Comparison of ENCODE assay signal across 10 mouse cellular contexts in the genomic region with DNA sequence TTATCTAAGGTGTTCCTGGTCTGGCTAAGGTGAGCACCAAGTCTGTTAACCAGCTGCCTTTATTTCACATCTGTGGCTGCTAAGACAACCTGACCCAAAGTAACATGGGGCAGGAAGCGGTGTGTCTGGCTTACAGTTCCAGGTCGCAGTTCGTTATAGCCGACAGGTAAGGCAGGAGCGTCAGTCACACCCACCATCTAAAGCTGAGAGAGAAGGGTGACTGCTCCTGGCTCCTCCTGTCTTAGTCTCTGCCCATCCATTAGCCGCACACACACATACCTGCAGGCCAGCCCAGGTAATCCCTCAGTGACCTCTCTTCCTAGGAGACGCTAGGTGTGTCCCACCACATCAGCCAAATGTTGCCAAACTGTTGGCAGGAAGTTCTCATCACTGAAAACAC. TPM values are rescaled to one million over a fixed set of nuclear protein-coding genes. Genes with fewer than 3 reads are reported as not detected.
"Had no signal": no experiment of that assay in that cellular context is flagged by ENCODE, and none has a peak within 500 bp of the region (broad histone marks: within the 10 kb centered on the region; RNA-seq: fewer than 3 reads in every experiment).

No protein-coding gene starts in this region.

- DNase-seq: liver, embryonic 13.5 days had no signal

- H3K36me3 ChIP-seq: limb, embryonic 12.5 days; limb, embryonic 15.5 days; midbrain, embryonic 10.5 days had no signal

- H3K4me2 ChIP-seq: limb, embryonic 12.5 days; limb, embryonic 15.5 days; liver, embryonic 13.5 days had no signal

- H3K9ac ChIP-seq: limb, embryonic 12.5 days; limb, embryonic 15.5 days; liver, embryonic 13.5 days had no signal

- H3K9me3 ChIP-seq: limb, embryonic 12.5 days; limb, embryonic 15.5 days; liver, embryonic 13.5 days; midbrain, embryonic 10.5 days had no signal

- H3K27me3 ChIP-seq: limb, embryonic 12.5 days; limb, embryonic 15.5 days; liver, embryonic 13.5 days had no signal

- H3K4me3 ChIP-seq: limb, embryonic 12.5 days; limb, embryonic 15.5 days; liver, embryonic 13.5 days; midbrain, embryonic 10.5 days had no signal

- H3K27ac ChIP-seq: limb, embryonic 12.5 days; limb, embryonic 15.5 days; liver, embryonic 13.5 days; midbrain, embryonic 10.5 days had no signal

RNA-seq across cellular contexts. Expression of a gene that starts 15.7 kb away (rescaled TPM):
- polyA plus RNA-seq: limb, embryonic 12.5 days; lung, adult 2 months; midbrain, embryonic 14.5 days; midbrain, postnatal 0 days; neural tube, embryonic 11.5 days; neural tube, embryonic 14.5 days; small intestine, adult 2 months had no signal
